Comparison of ENCODE assay signal across 8 mouse cellular contexts in the genomic region with DNA sequence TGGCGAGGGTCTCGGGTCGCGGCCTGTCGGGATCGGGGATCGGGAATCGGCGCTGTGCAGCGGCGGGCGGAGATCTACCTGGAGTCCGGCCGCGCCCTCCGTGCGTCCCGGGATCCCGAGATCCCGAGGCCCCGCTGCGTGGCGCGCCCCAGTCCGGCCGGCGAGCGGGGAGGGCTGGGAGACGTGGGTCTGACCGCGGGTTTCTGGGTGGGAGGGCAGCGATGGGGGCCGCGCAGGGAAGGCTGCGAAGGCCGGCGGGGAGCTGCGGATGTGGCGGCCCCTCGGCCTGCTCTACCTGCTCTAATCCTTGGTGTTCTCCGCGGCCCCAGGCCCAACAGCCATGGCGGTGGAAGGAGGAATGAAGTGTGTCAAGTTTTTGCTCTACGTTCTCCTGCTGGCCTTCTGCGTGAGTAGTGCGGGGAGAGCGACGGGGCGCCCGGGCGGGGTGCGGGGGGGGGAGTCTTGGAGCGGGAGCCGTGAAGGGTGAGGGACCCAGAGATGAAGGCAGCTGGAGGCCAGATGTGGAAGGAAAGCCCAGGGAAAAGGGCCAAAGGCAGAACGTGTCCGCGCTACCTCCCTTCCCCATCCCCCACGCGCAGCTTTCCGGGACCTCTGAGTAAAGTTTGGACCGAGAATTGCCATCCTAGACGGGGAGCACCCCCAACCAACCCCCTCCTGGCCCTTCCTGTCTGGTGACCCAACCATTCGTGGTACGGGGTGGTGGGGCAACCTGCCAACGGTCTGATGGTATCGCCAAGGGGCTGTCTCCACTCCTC. TPM values are rescaled to one million over a fixed set of nuclear protein-coding genes. Genes with fewer than 3 reads are reported as not detected.
A peak's percentile ranks its signal among the peaks of the same experiment; 100 is the strongest.
DNase-seq lines count a peak whose midpoint lies in the region; ATAC-seq and TF ChIP-seq lines count a peak whose summit lies in the region.

No protein-coding gene starts in this region.

- peak overlapping the region; percentile 97 for H3K9ac ChIP-seq in heart, embryonic 11.5 days (ENCODE audit: low read depth, low read length)
- peak overlapping the region; percentile 98 for H3K9ac ChIP-seq in kidney, embryonic 16.5 days (replicated peaks; ENCODE audit: low read length)
- peak overlapping the region; percentile 81 for H3K9ac ChIP-seq in lung, postnatal 0 days (replicated peaks; ENCODE audit: low read depth)

- peak overlapping the region; percentile 91 for H3K27ac ChIP-seq in cortical plate, adult 2 months (ENCODE audit: insufficient read depth, low read length)
- peak overlapping the region; percentile 76 for H3K27ac ChIP-seq in heart, embryonic 11.5 days (ENCODE audit: low read depth, low read length)
- H3K27ac ChIP-seq in kidney, embryonic 16.5 days (ENCODE audit: low read length), result peak overlapping the region; percentile 93
- peak overlapping the region; percentile 92 for H3K27ac ChIP-seq in lung, postnatal 0 days (ENCODE audit: low read length)

- WGBS in heart, embryonic 11.5 days (ENCODE audit: insufficient replicate concordance), result 2% methylated on average over 53 of the region's 66 CpGs
- 0% methylated on average over 41 of the region's 66 CpGs for WGBS in kidney, embryonic 16.5 days
- WGBS in lung, postnatal 0 days, result 1% methylated on average over 40 of the region's 66 CpGs

- H3K4me2 ChIP-seq in heart, embryonic 11.5 days, result peak overlapping the region; percentile 67
- peak overlapping the region; percentile 75 for H3K4me2 ChIP-seq in kidney, embryonic 16.5 days (replicated peaks; ENCODE audit: low read depth, low read length)
- peak overlapping the region; percentile 76 for H3K4me2 ChIP-seq in lung, postnatal 0 days (replicated peaks; ENCODE audit: low read depth, low read length)

- peak overlapping the region; percentile 44 for H3K4me3 ChIP-seq in cortical plate, adult 2 months (ENCODE audit: insufficient read depth, low read length)
- peak overlapping the region; percentile 90 for H3K4me3 ChIP-seq in heart, embryonic 11.5 days (ENCODE audit: low read depth, low read length)
- H3K4me3 ChIP-seq in kidney, embryonic 16.5 days (ENCODE audit: low read length), result peak overlapping the region; percentile 88
- peak overlapping the region; percentile 86 for H3K4me3 ChIP-seq in lung, postnatal 0 days (ENCODE audit: low read depth, low read length)

- H3K27me3 ChIP-seq in heart, embryonic 11.5 days (ENCODE audit: control insufficient read depth, insufficient read depth, low read length), result no peaks in the 10 kb centered on the region
- no peaks in the 10 kb centered on the region for H3K27me3 ChIP-seq in kidney, embryonic 16.5 days (ENCODE audit: insufficient read depth, low read length)
- no peaks in the 10 kb centered on the region for H3K27me3 ChIP-seq in lung, postnatal 0 days (replicated peaks; ENCODE audit: insufficient read depth, low read length)

- peaks cover 9% of the 10 kb centered on the region for H3K36me3 ChIP-seq in heart, embryonic 11.5 days (ENCODE audit: control insufficient read depth, insufficient read depth, low read length)
- H3K36me3 ChIP-seq in kidney, embryonic 16.5 days (ENCODE audit: insufficient read depth, low read length), result peaks cover 19% of the 10 kb centered on the region
- H3K36me3 ChIP-seq in lung, postnatal 0 days (ENCODE audit: insufficient read depth, low read length), result peaks cover 3% of the 10 kb centered on the region; the same call in 1 of the 2 replicates

- ATAC-seq in heart, embryonic 11.5 days (replicated peaks; ENCODE audit: insufficient number of reproducible peaks, low FRiP score, low TSS enrichment), result peak; percentile 43
- ATAC-seq in kidney, embryonic 16.5 days (ENCODE audit: low FRiP score, low TSS enrichment), result peak; percentile 28; the same call in 1 of the 2 replicates
- ATAC-seq in lung, postnatal 0 days, result peak; percentile 46

- no peak for TF ChIP-seq EP300 in lung, postnatal 0 days (IDR thresholded peaks at IDR 0.05)

- TF ChIP-seq POLR2A in cortical plate, adult 2 months (IDR thresholded peaks at IDR 0.05; ENCODE audit: extremely low read depth, insufficient read depth, low read length), result no peak

- peak; percentile 78 to 83 for DNase-seq in right cerebral cortex, postnatal 10 days (ENCODE audit: low spot score in 2 of 2)
- DNase-seq in right cerebral cortex, postnatal 36 days (ENCODE audit: low spot score in 2 of 2), result no peak
- peak; percentile 60 for DNase-seq in lung, postnatal 0 days (ENCODE audit: low spot score)
- DNase-seq in ovary, postnatal 36 days (ENCODE audit: low spot score), result peak; percentile 63
- DNase-seq in thymus, postnatal 0 days (ENCODE audit: low spot score), result no peak

- no peaks in the 10 kb centered on the region for H3K9me3 ChIP-seq in heart, embryonic 11.5 days (replicated peaks; ENCODE audit: control insufficient read depth, low read length)
- no peaks in the 10 kb centered on the region for H3K9me3 ChIP-seq in kidney, embryonic 16.5 days (ENCODE audit: low read length)
- H3K9me3 ChIP-seq in lung, postnatal 0 days (ENCODE audit: low read length), result no peaks in the 10 kb centered on the region

- H3K4me1 ChIP-seq in cortical plate, adult 2 months (ENCODE audit: control insufficient read depth, insufficient read depth, low read length), result no peaks in the 10 kb centered on the region
- peaks cover 9% of the 10 kb centered on the region for H3K4me1 ChIP-seq in heart, embryonic 11.5 days (ENCODE audit: control insufficient read depth, insufficient read depth, low read length)
- peaks cover 24% of the 10 kb centered on the region for H3K4me1 ChIP-seq in kidney, embryonic 16.5 days (ENCODE audit: insufficient read depth, low read length)
- peaks cover 6% of the 10 kb centered on the region; the same call in 1 of the 2 replicates for H3K4me1 ChIP-seq in lung, postnatal 0 days (ENCODE audit: insufficient read depth, low read depth, low read length)

- TF ChIP-seq CTCF in cortical plate, adult 2 months (IDR thresholded peaks at IDR 0.05; ENCODE audit: extremely low read depth, insufficient read depth, low read length), result no peak
- no peak for TF ChIP-seq CTCF in lung, postnatal 0 days (IDR thresholded peaks at IDR 0.05)

RNA-seq across cellular contexts. Expression of a gene that starts 9.5 kb away (rescaled TPM):
- polyA plus RNA-seq in cortical plate, adult 2 months (2012; rRNA removed), result 76.2 and 79.5 TPM in 2 replicates
- 296 and 306 TPM in 2 replicates for polyA plus RNA-seq in heart, embryonic 11.5 days (2014; fragmentation: Nextera tagmentation; extraction: Ambion mirVana)
- polyA plus RNA-seq in kidney, embryonic 16.5 days (2015; fragmentation: Nextera tagmentation; extraction: Ambion mirVana), result 775 and 850 TPM in 2 replicates
- polyA plus RNA-seq in lung, postnatal 0 days (2015; fragmentation: Nextera tagmentation; extraction: Ambion mirVana), result 761 and 764 TPM in 2 replicates
- polyA plus RNA-seq in thymus, postnatal 0 days (2015; fragmentation: Nextera tagmentation; extraction: Ambion mirVana), result 172 and 183 TPM in 2 replicates

RNA-seq across cellular contexts. Expression of a gene that starts 12.4 kb away (rescaled TPM):
- polyA plus RNA-seq in cortical plate, adult 2 months (2012; rRNA removed), result 12.7 and 13.0 TPM in 2 replicates
- 6.1 and 8.1 TPM in 2 replicates for polyA plus RNA-seq in heart, embryonic 11.5 days (2014; fragmentation: Nextera tagmentation; extraction: Ambion mirVana)
- polyA plus RNA-seq in kidney, embryonic 16.5 days (2015; fragmentation: Nextera tagmentation; extraction: Ambion mirVana), result 17.7 and 20.5 TPM in 2 replicates
- polyA plus RNA-seq in lung, postnatal 0 days (2015; fragmentation: Nextera tagmentation; extraction: Ambion mirVana), result 13.2 and 16.7 TPM in 2 replicates
- 6.3 and 7.1 TPM in 2 replicates for polyA plus RNA-seq in thymus, postnatal 0 days (2015; fragmentation: Nextera tagmentation; extraction: Ambion mirVana)

RNA-seq across cellular contexts. Expression of a gene that starts 13.6 kb away (rescaled TPM):
- 221 and 224 TPM in 2 replicates for polyA plus RNA-seq in cortical plate, adult 2 months (2012; rRNA removed)
- 195 and 206 TPM in 2 replicates for polyA plus RNA-seq in heart, embryonic 11.5 days (2014; fragmentation: Nextera tagmentation; extraction: Ambion mirVana)
- 227 and 234 TPM in 2 replicates for polyA plus RNA-seq in kidney, embryonic 16.5 days (2015; fragmentation: Nextera tagmentation; extraction: Ambion mirVana)
- polyA plus RNA-seq in lung, postnatal 0 days (2015; fragmentation: Nextera tagmentation; extraction: Ambion mirVana), result 228 and 243 TPM in 2 replicates
- 251 and 253 TPM in 2 replicates for polyA plus RNA-seq in thymus, postnatal 0 days (2015; fragmentation: Nextera tagmentation; extraction: Ambion mirVana)

RNA-seq across cellular contexts. Expression of a gene that starts 18.7 kb away (rescaled TPM):
- polyA plus RNA-seq in cortical plate, adult 2 months (2012; rRNA removed), result 7.2 TPM in 2 replicates
- 4.1 and 4.5 TPM in 2 replicates for polyA plus RNA-seq in heart, embryonic 11.5 days (2014; fragmentation: Nextera tagmentation; extraction: Ambion mirVana)
- polyA plus RNA-seq in kidney, embryonic 16.5 days (2015; fragmentation: Nextera tagmentation; extraction: Ambion mirVana), result 6.8 and 7.8 TPM in 2 replicates
- 1.6 and 2.1 TPM in 2 replicates for polyA plus RNA-seq in lung, postnatal 0 days (2015; fragmentation: Nextera tagmentation; extraction: Ambion mirVana)
- polyA plus RNA-seq in thymus, postnatal 0 days (2015; fragmentation: Nextera tagmentation; extraction: Ambion mirVana), result 2.3 and 3.0 TPM in 2 replicates

RNA-seq across cellular contexts. Expression of a gene that starts 23.4 kb away (rescaled TPM):
- 24.3 and 24.9 TPM in 2 replicates for polyA plus RNA-seq in cortical plate, adult 2 months (2012; rRNA removed)
- 0.43 and 0.79 TPM in 2 replicates for polyA plus RNA-seq in heart, embryonic 11.5 days (2014; fragmentation: Nextera tagmentation; extraction: Ambion mirVana)
- 3.9 and 4.0 TPM in 2 replicates for polyA plus RNA-seq in kidney, embryonic 16.5 days (2015; fragmentation: Nextera tagmentation; extraction: Ambion mirVana)
- 14.6 and 20.7 TPM in 2 replicates for polyA plus RNA-seq in lung, postnatal 0 days (2015; fragmentation: Nextera tagmentation; extraction: Ambion mirVana)
- polyA plus RNA-seq in thymus, postnatal 0 days (2015; fragmentation: Nextera tagmentation; extraction: Ambion mirVana), result 2.4 and 2.5 TPM in 2 replicates

Comparison
In these comparisons a context has a peak if more than half of its experiments do, and no peak if none do; other contexts are left out.
1. DNase-seq: peak in right cerebral cortex, postnatal 10 days (2 of 2), lung, postnatal 0 days (single experiment) and ovary, postnatal 36 days (single experiment); none in right cerebral cortex, postnatal 36 days (0 of 2) and thymus, postnatal 0 days (single experiment).
2. Peak in every context shown above with its lines, with median percentiles within 50 percentile points of each other: H3K27ac ChIP-seq, H3K4me3 ChIP-seq, ATAC-seq, H3K4me2 ChIP-seq and H3K9ac ChIP-seq.